Mouse (Mus musculus) spleen, adult 2 months (tissue): ENCODE results near the gene Cdc7.

Experiments
- CTCF ChIP-seq: fragments of 200-500 bp; IDR thresholded peaks from 2 replicates; pipeline ENCODE4 v1.5.1; 2011; ENCODE audit warnings: mild to moderate bottlenecking, inconsistent platforms; ENCODE audit not compliant: insufficient read depth, insufficient read length, insufficient replicate concordance; ENCODE audit errors: extremely low read depth
- POLR2A ChIP-seq: fragments of 200-500 bp; IDR thresholded peaks from 2 replicates; pipeline ENCODE4 v1.6.1; 2011; ENCODE audit warnings: low read depth, low read length, inconsistent platforms

DNA sequence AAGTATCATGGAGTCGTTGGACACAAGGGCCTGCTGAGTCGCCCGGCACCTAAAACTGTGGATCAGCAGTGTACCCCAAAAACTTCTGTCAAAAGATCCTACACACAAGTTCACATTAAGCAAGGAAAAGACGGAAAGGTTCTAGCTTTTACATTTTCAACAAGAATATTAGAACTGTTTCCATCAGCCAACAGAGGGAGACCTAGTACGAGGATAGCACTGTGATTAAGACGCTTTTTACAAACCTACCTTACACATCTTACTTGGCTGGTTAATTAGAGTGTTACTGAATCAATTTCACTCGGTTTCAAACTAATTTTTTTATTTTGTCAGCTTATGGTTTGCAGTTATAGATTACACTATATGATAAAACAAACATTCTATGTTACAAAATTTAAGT is 9.8 kb downstream of the Cdc7 start:
- no peak for TF ChIP-seq CTCF
- TF ChIP-seq POLR2A: no peak
